Mouse (Mus musculus): ENCODE data around the gene Uqcrq. TPM values are rescaled to one million over a fixed set of nuclear protein-coding genes. Genes with fewer than 3 reads are reported as not detected.

Gene Uqcrq
- total and polyA plus RNA-seq, 3 experiments, result 72.4 to 1,130 TPM; not detected in 1

DNA sequence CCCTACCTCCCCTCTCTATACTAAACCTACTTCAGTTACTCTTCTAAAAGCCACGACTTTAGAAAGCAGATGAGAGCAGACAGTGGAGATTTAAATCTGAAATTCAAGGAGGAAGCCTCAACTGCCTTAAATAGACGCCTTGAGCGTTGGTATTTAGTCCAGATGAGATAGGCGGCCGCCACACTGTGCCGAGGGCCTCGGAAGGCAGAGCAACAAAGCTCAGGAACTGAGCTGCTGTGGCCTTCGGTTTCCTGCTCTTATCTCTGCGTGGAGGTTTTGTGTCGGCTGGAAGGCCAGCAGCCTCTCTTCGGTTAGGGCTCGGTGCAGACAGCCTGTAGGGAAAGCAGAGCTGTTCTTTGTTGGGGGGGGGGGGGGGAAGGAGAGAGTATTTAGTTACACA, 11.3 kb upstream of the Uqcrq start:
- Histone ChIP-seq H3K27me3 (ENCODE audit: control insufficient read depth in 1 of 2, insufficient read depth in 2 of 2, low read length in 2 of 2) (no peaks in the 10 kb centered on the region), H3K27ac (ENCODE audit: control insufficient read depth, low read depth, low read length) (peak overlapping the region; percentile 13), H3K9me3 (replicated peaks; ENCODE audit: insufficient read depth, low read length) (no peaks in the 10 kb centered on the region), H3K4me1 (ENCODE audit: control insufficient read depth in 1 of 2, insufficient read depth in 2 of 2, low read length in 2 of 2) (peaks cover 0 to 16% of the 10 kb centered on the region in 2 experiments; a peak in 2 of 4 replicates), H3K4me3 (ENCODE audit: control insufficient read depth in 1 of 2, insufficient read depth in 1 of 2, low read depth in 2 of 2, low read length in 2 of 2) (peak overlapping the region; percentile 13 to 48), H3K9ac (ENCODE audit: control insufficient read depth, low read depth, low read length, poor library complexity, severe bottlenecking) (peak overlapping the region; percentile 51), H3K36me3 (ENCODE audit: control insufficient read depth in 1 of 2, insufficient read depth in 2 of 2, low read length in 2 of 2) (peaks cover 0 to 7% of the 10 kb centered on the region in 2 experiments; a peak in 2 of 4 replicates), H3K79me2 (ENCODE audit: control insufficient read depth, insufficient read depth, low read length, poor library complexity) (no peaks in the 10 kb centered on the region)
- peak; percentile 88 for DNase-seq (ENCODE audit: low read depth, low spot score)
- TF ChIP-seq JUND (IDR thresholded peaks at IDR 0.05; ENCODE audit: low read depth, low read length), result no peak
- peak; percentile 38; the same call in 1 of the 2 replicates for TF ChIP-seq TCF12 (IDR thresholded peaks at IDR 0.05; ENCODE audit: low read depth, low read length)
- peak; percentile 77 for TF ChIP-seq GATA1 (IDR thresholded peaks at IDR 0.05; ENCODE audit: low read depth, low read length)
- TF ChIP-seq POLR2A (IDR thresholded peaks at IDR 0.05; ENCODE audit: control insufficient read depth in 1 of 2, insufficient read depth in 1 of 2, low read depth in 1 of 2, low read length in 2 of 2, poor library complexity in 1 of 2), result peak in 1 of 2 experiments; percentile 35; a peak in 1 of 4 replicates
- peak; percentile 76; the same call in 1 of the 2 replicates for TF ChIP-seq MEF2A (IDR thresholded peaks at IDR 0.05; ENCODE audit: extremely low read depth, insufficient replicate concordance, low read depth, low read length, poor library complexity, severe bottlenecking)
- TF ChIP-seq ETS1 (IDR thresholded peaks at IDR 0.05; ENCODE audit: low read depth, low read length), result peak; percentile 44; the same call in 1 of the 2 replicates
- peak; percentile 90 for TF ChIP-seq RCOR1 (IDR thresholded peaks at IDR 0.05; ENCODE audit: low read depth, low read length)
- TF ChIP-seq UBTF (IDR thresholded peaks at IDR 0.05; ENCODE audit: borderline replicate concordance, insufficient read depth, low read depth, low read length), result peak; percentile 88; the same call in 1 of the 2 replicates
- no peak for TF ChIP-seq BHLHE40 (IDR thresholded peaks at IDR 0.05; ENCODE audit: borderline replicate concordance, low read depth, low read length)
- TF ChIP-seq ELF1 (IDR thresholded peaks at IDR 0.05; ENCODE audit: low read depth, low read length), result 0 out of 2 replicates have a peak, but pooled peaks have one; percentile 6
- peak; percentile 41; the same call in 1 of the 2 replicates for TF ChIP-seq HCFC1 (IDR thresholded peaks at IDR 0.05; ENCODE audit: low read depth, low read length)
- TF ChIP-seq EP300 (IDR thresholded peaks at IDR 0.05; ENCODE audit: low read depth in 1 of 2, low read length in 2 of 2), result peak in 1 of 2 experiments; percentile 70; a peak in 3 of 4 replicates
- TF ChIP-seq TBP (IDR thresholded peaks at IDR 0.05; ENCODE audit: low read depth, low read length), result peak; percentile 80
- TF ChIP-seq MXI1 (IDR thresholded peaks at IDR 0.05; ENCODE audit: low read depth, low read length), result no peak

DNA sequence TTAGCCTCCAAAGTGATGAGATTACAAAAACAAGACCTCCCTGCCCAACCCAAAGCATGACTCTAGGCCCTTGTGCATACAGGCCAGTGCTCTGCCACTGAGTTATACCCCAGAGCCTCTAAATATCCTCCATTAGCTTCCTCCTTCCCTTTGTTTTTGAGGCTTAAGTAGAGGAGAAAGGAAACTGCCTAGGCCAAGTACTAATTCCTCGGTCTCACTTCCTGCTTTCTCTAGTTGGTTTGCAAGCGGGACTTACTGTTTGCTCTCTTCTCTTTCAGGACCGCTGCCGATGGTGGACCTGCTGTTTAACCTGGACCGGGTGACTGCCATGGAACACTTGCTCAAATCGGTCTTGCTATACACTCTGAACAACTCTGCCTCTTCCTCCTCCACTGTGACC, 5.7 kb upstream of the Uqcrq start:
- no peaks in the 10 kb centered on the region for H3K79me2 ChIP-seq (ENCODE audit: control insufficient read depth, insufficient read depth, low read length, poor library complexity)
- H3K27ac ChIP-seq (ENCODE audit: control insufficient read depth, low read depth, low read length), result no peak overlapping the region

More for the DNA sequence above, 5.7 kb upstream of the Uqcrq start:
- peaks cover 8 to 26% of the 10 kb centered on the region in 2 experiments for H3K4me1 ChIP-seq (ENCODE audit: control insufficient read depth in 1 of 2, insufficient read depth in 2 of 2, low read length in 2 of 2)
- no peaks in the 10 kb centered on the region for H3K27me3 ChIP-seq (ENCODE audit: control insufficient read depth in 1 of 2, insufficient read depth in 2 of 2, low read length in 2 of 2)
- no peak overlapping the region for H3K9ac ChIP-seq (ENCODE audit: control insufficient read depth, low read depth, low read length, poor library complexity, severe bottlenecking)
- no peaks in the 10 kb centered on the region for H3K9me3 ChIP-seq (replicated peaks; ENCODE audit: insufficient read depth, low read length)
- H3K4me3 ChIP-seq (ENCODE audit: control insufficient read depth in 1 of 2, insufficient read depth in 1 of 2, low read depth in 2 of 2, low read length in 2 of 2), result no peak overlapping the region
- peaks cover 0 to 24% of the 10 kb centered on the region in 2 experiments; a peak in 2 of 4 replicates for H3K36me3 ChIP-seq (ENCODE audit: control insufficient read depth in 1 of 2, insufficient read depth in 2 of 2, low read length in 2 of 2)
- TF ChIP-seq SIN3A (IDR thresholded peaks at IDR 0.05; ENCODE audit: low read length) (no peak), RAD21 (IDR thresholded peaks at IDR 0.05; ENCODE audit: low read depth, low read length) (no peak), MYB (IDR thresholded peaks at IDR 0.05; ENCODE audit: low read depth, low read length) (no peak), ZMIZ1 (IDR thresholded peaks at IDR 0.05; ENCODE audit: low read depth, low read length) (no peak), CTCF (IDR thresholded peaks at IDR 0.05 in 2 of 3, conservative IDR thresholded peaks at IDR 0.05 in 1 of 3; ENCODE audit: control insufficient read depth in 1 of 3, insufficient read depth in 1 of 3, low read depth in 2 of 3, low read length in 3 of 3, poor library complexity in 1 of 3, severe bottlenecking in 1 of 3) (no peak), KAT2A (conservative IDR thresholded peaks at IDR 0.05; ENCODE audit: low read depth, low read length) (no peak), MYC (IDR thresholded peaks at IDR 0.05; ENCODE audit: low read depth, low read length) (no peak), USF1 (IDR thresholded peaks at IDR 0.05; ENCODE audit: low read depth, low read length) (no peak), MAX (IDR thresholded peaks at IDR 0.05; ENCODE audit: low read length) (no peak), HCFC1 (IDR thresholded peaks at IDR 0.05; ENCODE audit: low read depth, low read length) (no peak), NELFE (IDR thresholded peaks at IDR 0.05; ENCODE audit: low read depth, low read length) (no peak), POLR2AphosphoS2 (IDR thresholded peaks at IDR 0.05; ENCODE audit: low read length) (no peak), JUND (IDR thresholded peaks at IDR 0.05; ENCODE audit: low read depth, low read length) (no peak), USF2 (IDR thresholded peaks at IDR 0.05; ENCODE audit: borderline replicate concordance in 1 of 2, insufficient read depth in 1 of 2, low read depth in 1 of 2, low read length in 2 of 2) (no peak), SMC3 (IDR thresholded peaks at IDR 0.05; ENCODE audit: low read depth, low read length) (no peak), GABPA (IDR thresholded peaks at IDR 0.05; ENCODE audit: low read depth, low read length) (no peak), ZKSCAN1 (IDR thresholded peaks at IDR 0.05; ENCODE audit: low read depth, low read length) (no peak)
- DNase-seq (ENCODE audit: low read depth, low spot score), result no peak

Measured in MEL (cell line).